ENCODE assay signal across 8 mouse cellular contexts in the genomic region with DNA sequence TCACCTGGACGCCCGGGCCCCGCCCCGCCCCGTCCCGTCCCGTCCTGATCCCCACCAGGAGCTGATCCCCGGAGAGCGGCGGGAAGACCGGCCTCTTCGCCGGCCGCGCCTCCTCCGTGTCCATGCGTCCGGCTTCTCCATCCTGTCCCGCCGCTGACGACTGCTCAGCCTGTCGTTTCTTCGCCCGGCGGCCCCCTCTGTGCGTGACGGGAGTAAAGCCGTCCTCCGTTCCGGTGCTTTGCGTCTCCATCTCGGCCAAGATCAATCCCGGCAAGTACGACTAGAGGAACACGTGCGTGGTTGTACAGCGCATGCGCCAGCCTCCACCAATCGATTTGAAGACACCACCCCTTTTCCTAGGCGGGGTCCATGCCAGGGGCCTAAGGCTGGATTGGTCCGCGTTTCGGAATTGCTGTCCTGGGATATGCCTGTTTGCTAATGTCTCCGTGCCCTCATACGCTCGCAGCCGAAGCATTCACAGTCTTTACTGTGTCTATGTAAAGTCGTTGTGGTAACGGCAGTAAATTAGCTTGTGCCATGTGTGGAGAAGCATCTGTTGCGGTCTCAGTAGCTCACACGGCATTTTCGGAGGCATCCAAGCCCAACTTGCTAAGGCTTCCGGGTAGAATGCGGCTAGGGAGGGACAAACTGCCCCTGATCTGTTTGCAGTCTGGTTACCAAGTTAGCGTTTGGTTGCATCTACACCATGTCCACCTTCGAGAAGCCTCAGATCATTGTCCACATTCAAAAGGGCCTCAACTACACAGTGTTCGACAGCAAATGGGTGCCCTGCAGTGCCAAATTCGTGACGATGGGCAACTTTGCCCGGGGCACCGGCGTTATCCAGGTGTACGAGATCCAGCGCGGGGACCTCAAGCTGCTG. TPM values are rescaled to one million over a fixed set of nuclear protein-coding genes. Genes with fewer than 3 reads are reported as not detected.
A peak's percentile ranks its signal among the peaks of the same experiment; 100 is the strongest.
DNase-seq lines count a peak whose midpoint lies in the region; ATAC-seq lines count a peak whose summit lies in the region.

A gene (minus strand): TSS at position 311 of the 883 bp plus-strand sequence.

- peak within 1 kb of the TSS; percentile 57 for H3K4me2 ChIP-seq in hindbrain, embryonic 11.5 days (replicated peaks; ENCODE audit: low read depth, low read length)

- 0 out of 2 replicates have a peak, but pooled peaks cover 2% of the 10 kb centered on the region for H3K36me3 ChIP-seq in hindbrain, embryonic 11.5 days (ENCODE audit: control insufficient read depth, insufficient read depth, low read length)

- DNase-seq in Muller cell, postnatal 12 days (ENCODE audit: inconsistent ontology term), result peak; percentile 98
- peak; percentile 97 for DNase-seq in cerebellum, adult 9-11 months
- peak; percentile 95 to 98 for DNase-seq in frontal cortex, adult 2 months (ENCODE audit: extremely low spot score in 1 of 2, low spot score in 1 of 2)
- DNase-seq in hindbrain, embryonic 11.5 days (ENCODE audit: low spot score), result peak; percentile 96
- DNase-seq in layer of hippocampus, postnatal 10 days (ENCODE audit: low spot score in 2 of 2), result peak; percentile 96 to 97
- peak; percentile 98 for DNase-seq in lung, postnatal 10 days
- DNase-seq in ovary, postnatal 36 days (ENCODE audit: low spot score), result peak; percentile 93
- DNase-seq in thymus, postnatal 25 days, result peak; percentile 94

- no peaks in the 10 kb centered on the region for H3K27me3 ChIP-seq in hindbrain, embryonic 11.5 days (ENCODE audit: control insufficient read depth, insufficient read depth, low read length)

- H3K4me1 ChIP-seq in hindbrain, embryonic 11.5 days (replicated peaks; ENCODE audit: control insufficient read depth, insufficient read depth, low read length), result no peaks in the 10 kb centered on the region

- ATAC-seq in hindbrain, embryonic 11.5 days (ENCODE audit: low FRiP score), result peak; percentile 100

- WGBS in hindbrain, embryonic 11.5 days, result under 1% methylated on average over 63 of the region's 65 CpGs

- peak within 1 kb of the TSS; percentile 86 for H3K4me3 ChIP-seq in hindbrain, embryonic 11.5 days (ENCODE audit: low read depth, low read length)

- peak within 1 kb of the TSS; percentile 81 for H3K9ac ChIP-seq in hindbrain, embryonic 11.5 days (ENCODE audit: low read depth, low read length)

- H3K9me3 ChIP-seq in hindbrain, embryonic 11.5 days (ENCODE audit: control insufficient read depth, low read length), result no peaks in the 10 kb centered on the region

- 0 out of 2 replicates have a peak within 1 kb of the TSS, but pooled peaks have one; percentile 30 for H3K27ac ChIP-seq in hindbrain, embryonic 11.5 days (ENCODE audit: low read depth, low read length)

RNA-seq across cellular contexts. Expression of the gene that starts here (rescaled TPM):
- polyA plus RNA-seq in frontal cortex, adult 2 months (2012; rRNA removed), result 17.0 and 17.8 TPM in 2 replicates
- polyA plus RNA-seq in hindbrain, embryonic 11.5 days (2014; fragmentation: Nextera tagmentation; extraction: Ambion mirVana), result 89.1 and 92.1 TPM in 2 replicates
- 10 to 100 TPM; 35.0 to 36.0 TPM for total RNA-seq in layer of hippocampus, postnatal 10 days (2021)

Comparison
In these comparisons a context has a peak if more than half of its experiments do, and no peak if none do; other contexts are left out.
1. Peak in every context shown above with its lines: DNase-seq, ATAC-seq, H3K4me3 ChIP-seq and H3K27ac ChIP-seq.